Mouse (Mus musculus): Measurements from ENCODE around the gene Epb41l2. TPM values are rescaled to one million over a fixed set of nuclear protein-coding genes. Genes with fewer than 3 reads are reported as not detected.
A peak's percentile ranks its signal among the peaks of the same experiment; 100 is the strongest.

Gene Epb41l2
- polyA plus RNA-seq, 1 experiment from 2014 or later, result 86.7 TPM

DNA sequence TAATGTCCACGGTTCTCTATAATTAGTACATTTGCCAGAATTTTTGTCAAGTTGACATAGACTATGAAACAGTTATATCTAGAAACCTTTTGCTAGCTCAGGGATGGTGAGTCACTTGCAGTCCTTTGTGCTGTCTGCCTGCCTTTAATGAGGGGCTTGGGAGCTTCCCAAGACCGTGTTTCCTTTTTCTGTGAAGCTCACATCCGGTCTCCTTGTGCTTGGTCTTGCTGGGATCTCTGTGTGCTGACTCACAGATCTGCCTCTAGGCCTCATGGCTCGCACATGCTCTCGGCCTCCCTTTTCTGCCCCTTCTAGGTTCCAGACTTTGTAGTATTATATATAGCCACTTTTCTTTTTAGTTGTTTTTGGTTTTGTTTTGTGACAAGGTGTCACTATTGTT is 160.8 kb downstream of the Epb41l2 start:
- Histone ChIP-seq H3K4me2 (ENCODE audit: low read depth, low read length) (no peak overlapping the region), H3K9me3 (ENCODE audit: control insufficient read depth, low read length) (0 out of 2 replicates have a peak, but pooled peaks cover 4% of the 10 kb centered on the region), H3K9ac (ENCODE audit: low read depth, low read length) (no peak overlapping the region), H3K4me1 (ENCODE audit: control insufficient read depth, insufficient read depth, low read length) (no peaks in the 10 kb centered on the region), H3K4me3 (ENCODE audit: low read depth, low read length) (no peak overlapping the region), H3K36me3 (ENCODE audit: control insufficient read depth, insufficient read depth, low read length) (peaks cover 41% of the 10 kb centered on the region), H3K27ac (replicated peaks; ENCODE audit: low read depth, low read length) (no peak overlapping the region), H3K27me3 (replicated peaks; ENCODE audit: control insufficient read depth, insufficient read depth, low read length) (no peaks in the 10 kb centered on the region)
- ATAC-seq (ENCODE audit: low read depth), result no peak
- WGBS, result 78% methylated on average over 5 of the region's 5 CpGs
- no peak for DNase-seq (ENCODE audit: low spot score)

GRCm38 (mm10) chr10:25523727-25524126 is 164.1 kb downstream of the Epb41l2 start:
- DNase-seq (ENCODE audit: low spot score) (no peak), ATAC-seq (ENCODE audit: low read depth) (no peak)
- WGBS, result 90% methylated on average over 8 of the region's 8 CpGs
- H3K27ac ChIP-seq (replicated peaks; ENCODE audit: low read depth, low read length), result no peak overlapping the region
- H3K27me3 ChIP-seq (replicated peaks; ENCODE audit: control insufficient read depth, insufficient read depth, low read length), result no peaks in the 10 kb centered on the region
- no peaks in the 10 kb centered on the region for H3K9me3 ChIP-seq (ENCODE audit: control insufficient read depth, low read length)
- no peak overlapping the region for H3K9ac ChIP-seq (ENCODE audit: low read depth, low read length)
- H3K4me1 ChIP-seq (ENCODE audit: control insufficient read depth, insufficient read depth, low read length), result no peaks in the 10 kb centered on the region; the same call in 1 of the 2 replicates
- no peak overlapping the region for H3K4me2 ChIP-seq (ENCODE audit: low read depth, low read length)
- H3K36me3 ChIP-seq (ENCODE audit: control insufficient read depth, insufficient read depth, low read length), result peaks cover 26% of the 10 kb centered on the region
- H3K4me3 ChIP-seq (ENCODE audit: low read depth, low read length), result no peak overlapping the region

DNA sequence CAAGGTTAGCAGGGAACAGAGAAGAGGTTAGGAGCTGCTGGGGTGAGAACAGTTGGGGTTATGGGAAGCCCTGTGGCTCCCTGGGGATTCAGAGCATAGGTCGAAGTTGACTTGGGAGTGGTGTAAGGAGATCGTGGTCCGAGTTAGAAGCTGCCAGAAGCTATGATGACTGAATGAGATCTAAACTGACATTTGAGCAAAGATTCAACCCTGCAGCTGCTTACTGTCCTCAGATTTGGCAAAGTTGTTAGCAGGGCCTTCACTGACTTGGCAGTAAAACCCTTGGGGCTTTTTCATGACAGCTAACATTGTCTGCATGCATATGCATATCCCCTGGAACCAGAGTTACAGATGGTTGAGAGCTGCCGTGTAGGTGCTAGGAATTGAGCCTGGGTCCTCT is 166.6 kb downstream of the Epb41l2 start:
- Histone ChIP-seq H3K27me3 (replicated peaks; ENCODE audit: control insufficient read depth, insufficient read depth, low read length) (no peaks in the 10 kb centered on the region), H3K4me3 (ENCODE audit: low read depth, low read length) (no peak overlapping the region), H3K4me1 (ENCODE audit: control insufficient read depth, insufficient read depth, low read length) (no peaks in the 10 kb centered on the region; the same call in 1 of the 2 replicates), H3K9me3 (ENCODE audit: control insufficient read depth, low read length) (no peaks in the 10 kb centered on the region), H3K27ac (replicated peaks; ENCODE audit: low read depth, low read length) (no peak overlapping the region), H3K9ac (ENCODE audit: low read depth, low read length) (no peak overlapping the region), H3K4me2 (ENCODE audit: low read depth, low read length) (no peak overlapping the region), H3K36me3 (ENCODE audit: control insufficient read depth, insufficient read depth, low read length) (peaks cover 23% of the 10 kb centered on the region)
- ATAC-seq (ENCODE audit: low read depth) (no peak), DNase-seq (ENCODE audit: low spot score) (peak; percentile 13)
- 74% methylated on average over 4 of the region's 4 CpGs for WGBS

- peak; percentile 27 for DNase-seq (ENCODE audit: low spot score)
- ATAC-seq (ENCODE audit: low read depth), result 0 out of 2 replicates have a peak, but pooled peaks have one; percentile 47
- Histone ChIP-seq H3K9me3 (ENCODE audit: control insufficient read depth, low read length) (no peaks in the 10 kb centered on the region), H3K4me3 (ENCODE audit: low read depth, low read length) (no peak overlapping the region), H3K9ac (ENCODE audit: low read depth, low read length) (no peak overlapping the region), H3K27ac (replicated peaks; ENCODE audit: low read depth, low read length) (peak overlapping the region; percentile 50; the same call in 1 of the 2 replicates), H3K36me3 (ENCODE audit: control insufficient read depth, insufficient read depth, low read length) (peaks cover 23% of the 10 kb centered on the region), H3K4me1 (ENCODE audit: control insufficient read depth, insufficient read depth, low read length) (no peaks in the 10 kb centered on the region; the same call in 1 of the 2 replicates), H3K4me2 (ENCODE audit: low read depth, low read length) (no peak overlapping the region), H3K27me3 (replicated peaks; ENCODE audit: control insufficient read depth, insufficient read depth, low read length) (no peaks in the 10 kb centered on the region)
- WGBS, result 85% methylated on average over 4 of the region's 4 CpGs
Measured at GRCm38 (mm10) chr10:25526622-25527021, 167.0 kb downstream of the Epb41l2 start.

GRCm38 (mm10) chr10:25527126-25527525 is 167.5 kb downstream of the Epb41l2 start:
- ATAC-seq (ENCODE audit: low read depth) (no peak), DNase-seq (ENCODE audit: low spot score) (peak; percentile 34)
- no peak overlapping the region for H3K4me3 ChIP-seq (ENCODE audit: low read depth, low read length)
- WGBS, result 62% methylated on average over 3 of the region's 3 CpGs
- no peak overlapping the region for H3K9ac ChIP-seq (ENCODE audit: low read depth, low read length)
- no peaks in the 10 kb centered on the region for H3K27me3 ChIP-seq (replicated peaks; ENCODE audit: control insufficient read depth, insufficient read depth, low read length)
- peaks cover 23% of the 10 kb centered on the region for H3K36me3 ChIP-seq (ENCODE audit: control insufficient read depth, insufficient read depth, low read length)
- H3K27ac ChIP-seq (replicated peaks; ENCODE audit: low read depth, low read length), result peak overlapping the region; percentile 50; the same call in 1 of the 2 replicates
- H3K4me1 ChIP-seq (ENCODE audit: control insufficient read depth, insufficient read depth, low read length), result no peaks in the 10 kb centered on the region; the same call in 1 of the 2 replicates
- no peak overlapping the region for H3K4me2 ChIP-seq (ENCODE audit: low read depth, low read length)
- H3K9me3 ChIP-seq (ENCODE audit: control insufficient read depth, low read length), result no peaks in the 10 kb centered on the region

DNA sequence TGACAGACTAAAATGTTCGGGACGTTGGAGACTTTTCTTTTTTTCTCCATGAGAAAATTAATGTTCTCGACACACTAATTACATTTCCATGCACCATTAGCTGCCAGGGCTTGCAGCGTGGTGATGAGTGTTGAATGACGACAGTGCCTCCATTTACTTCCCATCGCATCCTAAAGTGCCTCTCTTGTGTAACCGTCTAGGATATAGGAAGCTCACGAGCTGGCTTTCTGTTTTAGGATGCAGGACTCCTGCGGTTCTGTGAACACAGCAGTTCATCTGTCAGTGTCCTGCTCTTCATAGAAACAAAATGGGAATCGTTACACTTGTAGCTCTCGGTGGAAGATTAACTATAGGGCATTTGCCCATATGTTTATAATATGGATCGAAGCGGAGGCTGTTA is 171.7 kb downstream of the Epb41l2 start:
- H3K4me2 ChIP-seq (ENCODE audit: low read depth, low read length), result no peak overlapping the region
- H3K36me3 ChIP-seq (ENCODE audit: control insufficient read depth, insufficient read depth, low read length), result no peaks in the 10 kb centered on the region

DNA sequence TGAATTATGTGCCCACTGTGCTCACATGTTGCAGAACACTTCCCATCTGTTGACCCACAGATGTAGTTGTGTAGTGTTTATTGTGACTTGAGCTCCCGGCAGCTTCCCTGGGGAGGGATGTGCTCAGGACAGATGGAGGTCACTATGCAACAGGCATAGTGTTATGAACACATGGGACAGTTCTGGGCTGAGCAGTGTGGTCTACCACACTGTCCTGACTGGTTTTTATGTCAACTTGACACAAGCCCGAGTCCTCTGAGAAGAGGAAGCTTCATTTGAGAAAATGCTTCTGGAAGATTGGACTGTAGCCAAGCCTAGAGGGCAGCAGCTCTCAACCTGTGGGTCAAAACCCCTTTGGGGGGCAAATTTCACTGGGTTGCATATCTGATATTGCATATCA is 173.5 kb downstream of the Epb41l2 start:
- Histone ChIP-seq H3K27me3 (replicated peaks; ENCODE audit: control insufficient read depth, insufficient read depth, low read length) (no peaks in the 10 kb centered on the region), H3K4me3 (ENCODE audit: low read depth, low read length) (no peak overlapping the region), H3K27ac (replicated peaks; ENCODE audit: low read depth, low read length) (peak overlapping the region; percentile 16; the same call in 1 of the 2 replicates), H3K36me3 (ENCODE audit: control insufficient read depth, insufficient read depth, low read length) (no peaks in the 10 kb centered on the region), H3K9ac (ENCODE audit: low read depth, low read length) (no peak overlapping the region), H3K4me2 (ENCODE audit: low read depth, low read length) (no peak overlapping the region), H3K9me3 (ENCODE audit: control insufficient read depth, low read length) (no peaks in the 10 kb centered on the region), H3K4me1 (ENCODE audit: control insufficient read depth, insufficient read depth, low read length) (no peaks in the 10 kb centered on the region)
- WGBS, result 55% methylated on average over 2 of the region's 2 CpGs
- no peak for ATAC-seq (ENCODE audit: low read depth)
- DNase-seq (ENCODE audit: low spot score), result peak; percentile 28

More for the DNA sequence above, 171.7 kb downstream of the Epb41l2 start:
- 59% methylated on average over 13 of the region's 13 CpGs for WGBS
- no peak overlapping the region for H3K27ac ChIP-seq (replicated peaks; ENCODE audit: low read depth, low read length)
- no peaks in the 10 kb centered on the region for H3K9me3 ChIP-seq (ENCODE audit: control insufficient read depth, low read length)
- ATAC-seq (ENCODE audit: low read depth), result no peak
- DNase-seq (ENCODE audit: low spot score), result no peak
- H3K4me3 ChIP-seq (ENCODE audit: low read depth, low read length), result no peak overlapping the region
- no peak overlapping the region for H3K9ac ChIP-seq (ENCODE audit: low read depth, low read length)
- no peaks in the 10 kb centered on the region; the same call in 1 of the 2 replicates for H3K4me1 ChIP-seq (ENCODE audit: control insufficient read depth, insufficient read depth, low read length)
- H3K27me3 ChIP-seq (replicated peaks; ENCODE audit: control insufficient read depth, insufficient read depth, low read length), result no peaks in the 10 kb centered on the region

DNA sequence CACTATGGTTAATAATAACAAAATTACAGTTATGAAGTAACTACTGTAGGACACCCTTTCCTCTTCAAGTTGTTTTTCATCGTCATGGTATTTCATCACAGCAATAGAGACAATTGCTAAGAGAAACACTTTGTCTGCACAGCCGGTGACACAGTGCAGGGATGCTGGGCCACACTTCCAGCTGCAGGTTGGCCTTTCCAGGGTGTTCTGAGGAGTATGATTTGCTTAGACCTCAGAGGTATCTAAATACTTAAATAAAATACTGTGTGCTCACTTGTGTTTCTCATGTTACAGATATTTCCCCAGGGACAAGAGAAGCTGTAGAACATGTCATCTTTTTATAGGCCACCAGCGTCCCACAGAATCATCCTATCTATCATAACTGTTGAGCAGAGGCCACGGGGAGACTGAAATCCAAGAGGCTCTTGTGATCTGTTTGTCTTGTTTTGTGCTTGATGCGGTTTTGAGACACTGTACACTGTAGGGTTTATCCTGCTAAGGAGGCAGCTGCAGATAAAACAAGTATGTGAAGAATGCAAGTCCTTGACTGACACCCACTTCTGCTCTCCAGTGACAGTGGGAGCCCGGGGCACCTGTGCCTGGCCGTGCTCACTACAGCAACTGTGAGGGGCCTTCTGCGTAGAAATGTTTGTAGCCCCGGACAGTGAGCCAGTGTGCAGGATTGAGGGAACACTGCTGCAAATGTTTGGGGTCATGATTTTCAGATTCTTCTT is 174.1 kb downstream of the Epb41l2 start:
- no peak overlapping the region for H3K4me2 ChIP-seq (ENCODE audit: low read depth, low read length)
- peak; percentile 93 for ATAC-seq (ENCODE audit: low read depth)
- no peaks in the 10 kb centered on the region for H3K9me3 ChIP-seq (ENCODE audit: control insufficient read depth, low read length)
- no peak overlapping the region for H3K4me3 ChIP-seq (ENCODE audit: low read depth, low read length)
- no peak overlapping the region for H3K9ac ChIP-seq (ENCODE audit: low read depth, low read length)
- H3K4me1 ChIP-seq (ENCODE audit: control insufficient read depth, insufficient read depth, low read length), result no peaks in the 10 kb centered on the region
- no peaks in the 10 kb centered on the region for H3K36me3 ChIP-seq (ENCODE audit: control insufficient read depth, insufficient read depth, low read length)
- peak overlapping the region; percentile 16; the same call in 1 of the 2 replicates for H3K27ac ChIP-seq (replicated peaks; ENCODE audit: low read depth, low read length)
- 61% methylated on average over 9 of the region's 9 CpGs for WGBS
- H3K27me3 ChIP-seq (replicated peaks; ENCODE audit: control insufficient read depth, insufficient read depth, low read length), result no peaks in the 10 kb centered on the region
- peak; percentile 82 for DNase-seq (ENCODE audit: low spot score)

GRCm38 (mm10) chr10:25534467-25534866 is 174.9 kb downstream of the Epb41l2 start:
- 83% methylated on average over 5 of the region's 5 CpGs for WGBS
- ATAC-seq (ENCODE audit: low read depth) (no peak), DNase-seq (ENCODE audit: low spot score) (no peak)
- Histone ChIP-seq H3K4me3 (ENCODE audit: low read depth, low read length) (no peak overlapping the region), H3K4me1 (ENCODE audit: control insufficient read depth, insufficient read depth, low read length) (no peaks in the 10 kb centered on the region), H3K27ac (replicated peaks; ENCODE audit: low read depth, low read length) (no peak overlapping the region; the same call in 1 of the 2 replicates), H3K27me3 (replicated peaks; ENCODE audit: control insufficient read depth, insufficient read depth, low read length) (no peaks in the 10 kb centered on the region), H3K9ac (ENCODE audit: low read depth, low read length) (no peak overlapping the region), H3K36me3 (ENCODE audit: control insufficient read depth, insufficient read depth, low read length) (no peaks in the 10 kb centered on the region), H3K9me3 (ENCODE audit: control insufficient read depth, low read length) (no peaks in the 10 kb centered on the region), H3K4me2 (ENCODE audit: low read depth, low read length) (no peak overlapping the region)
